Mouse (Mus musculus) heart, postnatal 0 days (tissue): Measurements from ENCODE around the gene Cachd1.

Source experiments
- CTCF ChIP-seq: IDR thresholded peaks from 2 replicates; pipeline ENCODE4 v1.5.1; 2016; ENCODE audit warnings: antibody characterized with exemption, control low read depth, low read depth
- EP300 ChIP-seq: IDR thresholded peaks from 2 replicates; pipeline ENCODE4 v1.6.1; 2016; ENCODE audit warnings: antibody characterized with exemption, low read depth

DNA sequence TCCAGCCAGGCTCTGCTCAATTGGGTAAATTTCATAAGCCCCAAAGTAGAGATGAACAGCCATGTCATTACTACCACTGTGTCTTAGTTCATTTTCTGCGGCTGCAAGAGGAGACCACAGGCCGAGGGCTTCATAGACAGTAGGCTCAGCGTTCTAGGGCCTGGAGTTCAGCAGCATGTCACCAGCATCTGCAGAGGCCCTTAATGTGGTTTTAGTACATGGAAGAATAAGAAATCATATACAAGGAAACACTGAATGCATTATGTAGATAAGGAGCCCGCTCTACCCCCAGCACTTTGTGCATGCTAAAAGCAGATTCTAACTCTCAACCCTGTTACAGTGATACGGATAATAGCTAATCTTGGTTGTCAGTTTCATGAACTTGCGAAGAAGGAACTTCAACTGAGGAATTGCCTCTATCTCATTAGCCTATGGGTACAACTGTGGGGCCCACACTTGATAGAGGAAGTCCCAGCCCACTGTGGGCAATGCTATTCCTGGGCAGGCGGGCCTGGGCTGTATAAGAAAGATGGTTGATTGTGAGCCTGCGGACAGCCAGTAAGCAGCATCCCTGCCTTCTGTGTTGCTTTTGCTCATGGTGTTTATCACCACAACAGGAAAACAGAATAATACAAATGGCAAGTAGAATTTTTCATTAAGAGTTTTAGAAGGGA, 110.4 kb downstream of the Cachd1 start:
- TF ChIP-seq EP300: no peak
- no peak for TF ChIP-seq CTCF
